Mouse (Mus musculus): ENCODE data around the gene Borcs8.
A peak's percentile ranks its signal among the peaks of the same experiment; 100 is the strongest.

Gene Borcs8

DNA sequence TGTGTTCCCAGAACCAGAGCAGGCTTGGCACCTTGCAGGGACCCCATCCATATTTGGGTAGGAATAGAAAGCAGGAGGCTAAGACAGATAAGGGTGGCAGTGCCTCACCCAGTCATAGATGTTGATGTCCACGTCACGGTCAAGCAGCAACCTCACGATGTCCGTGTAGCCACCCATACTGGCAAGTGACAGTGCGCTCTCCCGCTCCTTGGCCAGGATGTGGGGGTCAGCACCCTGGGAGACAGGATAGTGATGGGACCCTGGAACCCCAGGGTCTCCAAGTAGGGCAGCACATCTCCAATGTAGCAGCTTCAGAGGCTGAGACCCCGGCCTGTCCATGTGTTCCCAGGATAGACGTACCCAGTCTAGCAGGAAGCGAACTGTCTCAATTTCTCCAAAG lies 4.4 kb upstream of the Borcs8 start:
- no peak for DNase-seq (ENCODE audit: low spot score)

DNA sequence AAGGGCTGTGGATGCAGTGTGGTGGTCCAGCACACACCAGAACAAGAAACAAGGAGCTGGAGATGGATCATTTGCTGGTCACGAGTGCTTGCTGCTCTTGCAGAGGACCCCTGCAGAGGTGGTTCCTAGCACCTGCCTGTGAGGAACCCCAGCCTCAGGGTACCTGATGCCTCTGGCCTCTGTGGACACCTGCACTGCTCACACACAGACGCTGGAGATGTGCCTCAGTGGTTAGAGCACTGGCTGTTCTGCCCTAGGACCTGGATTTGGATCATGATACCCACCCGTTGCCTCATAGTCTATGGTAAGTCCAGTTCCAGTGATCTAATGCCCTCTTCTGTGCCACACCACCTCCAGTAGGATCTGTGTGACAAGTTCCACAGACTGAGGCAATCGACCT lies 2.7 kb upstream of the Borcs8 start:
- no peak for DNase-seq (ENCODE audit: low spot score)

DNA sequence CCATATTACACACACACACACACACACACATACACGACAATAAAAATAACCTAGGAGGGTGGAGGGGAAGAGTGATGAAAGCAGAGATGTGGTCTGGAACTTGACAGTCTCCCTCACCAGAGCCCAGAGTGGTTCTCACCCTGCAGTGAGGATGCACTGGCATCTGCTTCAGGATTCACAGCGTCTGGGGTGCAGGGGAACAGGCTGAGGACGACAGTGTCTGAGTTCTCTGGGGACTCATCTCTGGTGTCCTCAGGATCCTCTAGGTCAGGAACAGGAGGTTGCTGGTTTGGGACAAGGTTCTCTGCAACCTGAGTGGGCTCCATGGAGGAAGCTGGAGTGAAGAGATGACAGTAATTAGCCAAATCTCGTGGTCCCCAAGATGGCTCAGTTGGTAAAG lies 1.4 kb upstream of the Borcs8 start:
- DNase-seq (ENCODE audit: low spot score) = no peak

DNA sequence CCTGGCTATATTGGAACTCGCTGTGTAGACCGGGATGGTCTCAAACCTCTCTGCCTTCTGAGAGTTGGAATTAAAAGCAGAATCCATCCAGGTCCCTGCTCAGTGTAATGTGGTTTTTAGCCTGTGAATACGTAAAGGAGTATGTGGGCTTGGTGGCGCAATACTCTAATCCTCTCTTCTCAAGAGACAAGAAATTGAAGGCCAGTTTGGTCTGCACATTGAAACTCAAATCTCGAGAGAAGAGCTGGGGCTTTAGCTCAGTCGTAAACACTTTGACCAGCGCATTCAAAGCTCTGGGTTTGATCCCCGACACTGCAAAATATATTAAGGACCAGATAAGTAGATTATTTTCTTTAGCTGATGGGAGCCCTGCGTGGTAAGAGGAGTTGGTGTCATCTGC lies 682 bp downstream of the Borcs8 start:
- DNase-seq (ENCODE audit: low spot score) = no peak

DNA sequence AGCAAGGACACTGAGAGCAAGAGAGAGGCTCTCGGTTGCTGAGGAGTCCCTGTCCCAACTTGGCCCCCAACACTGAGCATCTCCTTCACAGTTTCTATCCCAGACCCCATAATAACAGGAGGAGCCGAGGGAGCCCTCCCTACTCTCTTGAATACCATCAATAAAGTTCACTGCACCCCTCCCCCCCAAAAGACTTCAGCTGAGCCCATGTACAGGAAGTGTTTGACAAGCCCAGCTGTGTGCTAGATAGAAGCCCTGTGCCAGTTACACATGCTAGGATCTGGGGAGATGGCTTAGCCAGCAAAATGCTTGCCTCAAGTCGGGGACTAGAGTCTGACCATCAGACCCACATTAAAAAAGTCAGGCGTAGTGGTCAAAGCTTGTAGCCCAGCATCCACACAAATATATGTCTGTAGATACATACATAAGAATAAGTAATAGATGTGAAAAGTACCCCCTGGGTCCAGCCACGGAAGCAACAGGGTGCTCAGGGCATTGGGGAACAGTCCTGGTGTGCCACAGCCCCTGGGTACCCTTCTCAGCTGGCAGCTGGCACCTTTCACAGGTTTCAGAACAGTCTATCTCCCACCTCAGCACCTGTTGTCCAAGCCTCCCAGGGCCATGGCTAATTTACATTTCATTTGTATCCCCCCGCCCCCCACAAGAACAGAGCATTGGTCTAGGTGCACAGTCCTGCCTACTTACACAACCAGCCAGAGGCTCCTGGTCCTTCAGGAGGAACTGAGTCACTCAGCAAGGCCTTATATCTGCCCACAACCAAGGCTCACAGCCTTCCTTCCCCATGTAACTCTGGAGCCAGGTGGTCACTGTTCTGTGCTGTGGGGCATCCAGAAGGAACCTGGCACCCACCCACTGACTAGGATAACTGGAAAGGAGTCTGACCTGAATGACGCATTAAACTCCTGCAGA lies 8.6 kb downstream of the Borcs8 start:
- no peak for DNase-seq (ENCODE audit: low spot score)

DNA sequence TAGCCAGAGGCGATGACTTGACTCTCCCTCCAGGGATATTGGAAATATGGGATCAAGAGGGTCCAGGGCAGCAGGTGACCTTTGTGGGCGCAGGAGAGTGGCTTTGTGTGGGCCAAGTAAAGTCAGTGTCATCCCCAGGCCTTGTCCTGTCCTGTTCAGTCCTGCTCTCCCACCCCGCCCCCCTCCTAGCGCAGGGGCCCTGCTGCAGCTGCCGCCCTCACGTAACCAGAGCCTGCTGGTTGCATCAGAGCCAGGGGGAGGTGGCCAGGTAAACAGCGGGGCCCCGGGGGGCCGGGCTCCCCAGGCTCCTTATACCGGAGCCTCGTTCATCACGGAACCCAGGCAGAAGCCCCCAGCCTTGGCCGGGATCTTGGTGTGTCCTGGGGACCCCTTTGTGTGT lies 10.9 kb downstream of the Borcs8 start:
- no peak for DNase-seq (ENCODE audit: low spot score)

DNA sequence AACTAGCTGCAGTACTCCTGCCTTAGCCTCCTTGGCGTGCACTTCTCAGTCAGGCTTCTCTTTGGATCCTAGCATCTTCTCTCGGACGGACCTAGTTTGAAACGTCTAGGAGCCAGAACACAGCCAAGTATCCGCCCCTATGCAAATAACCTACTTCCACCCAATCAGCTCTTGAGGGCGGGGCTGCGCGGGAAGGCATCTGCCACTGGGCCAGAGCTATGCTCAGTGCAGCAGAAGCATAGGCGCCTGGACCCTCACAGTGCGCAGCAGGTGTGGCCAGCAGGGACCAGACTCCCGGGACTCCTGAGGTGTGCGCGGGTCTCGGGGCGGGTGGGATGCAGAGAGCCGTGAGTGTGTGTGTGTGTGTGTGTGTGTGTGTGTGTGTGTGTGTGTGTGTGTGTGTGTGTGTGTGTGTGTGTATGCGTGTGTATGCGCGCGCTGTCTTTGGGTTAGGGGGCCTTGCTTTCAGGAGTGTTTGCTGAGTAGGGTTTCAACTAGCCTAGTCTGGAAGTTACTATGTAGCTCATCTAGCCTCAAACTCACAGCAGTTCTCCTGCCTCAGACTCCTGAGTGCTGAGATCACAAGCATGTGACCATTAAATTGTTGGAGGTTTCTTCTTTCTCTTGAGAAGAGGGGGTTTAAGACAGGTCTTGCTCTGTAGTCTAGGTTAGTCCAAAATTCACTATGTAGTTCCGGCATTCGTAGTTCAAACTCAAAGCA lies 13.4 kb downstream of the Borcs8 start:
- no peak for DNase-seq (ENCODE audit: low spot score)

DNA sequence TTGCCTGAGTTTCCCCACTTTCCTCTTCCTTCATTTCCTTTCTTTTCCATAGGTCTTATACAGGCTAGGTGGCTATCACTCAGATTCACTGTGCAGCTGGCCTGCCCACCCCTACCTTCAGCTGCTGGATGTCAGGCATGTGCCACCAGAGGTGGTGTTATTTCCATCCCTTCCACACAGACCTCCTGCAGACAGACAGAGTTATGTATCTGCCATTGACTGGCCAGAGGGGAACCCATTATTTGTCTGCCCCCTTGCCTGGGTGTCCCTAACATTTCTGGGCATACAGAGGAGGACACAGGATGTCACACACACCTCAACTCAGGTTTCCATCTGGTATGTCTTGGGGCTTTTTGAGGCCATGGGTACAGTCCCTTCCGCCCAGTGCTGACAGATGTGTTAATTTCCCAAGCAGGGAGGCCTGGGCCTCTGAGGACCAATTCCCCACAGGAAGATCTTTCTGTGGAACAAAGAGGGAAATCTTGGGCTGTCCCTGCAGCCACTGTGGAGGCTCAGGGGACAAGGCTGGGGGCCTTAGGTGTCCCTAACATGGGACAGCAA lies 18.0 kb downstream of the Borcs8 start:
- no peak for DNase-seq (ENCODE audit: low spot score)

DNA sequence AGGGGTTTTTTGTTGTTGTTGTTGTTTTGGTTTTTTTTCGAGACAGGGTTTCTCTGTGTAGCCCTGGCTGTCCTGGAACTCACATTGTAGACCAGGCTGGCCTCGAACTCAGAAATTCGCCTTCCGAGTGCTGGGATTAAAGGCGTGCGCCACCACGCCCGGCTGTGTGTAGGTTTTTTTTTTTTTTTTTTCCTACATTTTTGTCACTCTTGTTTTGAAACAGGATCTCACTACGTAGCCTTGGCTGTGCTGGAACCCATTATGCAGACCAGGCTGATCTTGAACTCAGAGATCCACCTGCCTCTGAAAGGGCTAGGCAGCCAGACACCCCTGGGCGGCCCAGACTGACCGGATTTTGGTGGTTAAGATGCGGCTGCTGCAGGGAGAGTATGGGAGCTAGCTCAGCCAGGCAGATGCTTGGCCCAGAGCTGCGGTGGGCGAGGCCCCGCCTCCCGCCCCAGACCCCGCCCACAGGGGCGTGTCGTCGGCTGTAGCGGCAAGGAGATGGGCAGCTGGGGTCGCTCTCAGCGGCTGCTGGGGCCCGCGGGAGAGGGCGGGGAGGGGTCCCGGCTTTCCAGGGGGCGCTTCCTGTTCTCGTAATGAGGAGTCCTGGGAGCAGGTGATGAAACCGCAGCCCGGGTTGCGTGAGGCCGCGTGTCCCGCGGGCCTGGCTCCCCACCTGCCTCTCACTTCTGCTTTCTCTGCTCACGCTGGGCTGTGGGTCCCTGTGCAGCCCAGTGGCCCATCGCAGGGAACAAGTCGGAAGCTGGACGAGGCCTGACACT lies 19.0 kb downstream of the Borcs8 start:
- no peak for DNase-seq (ENCODE audit: low spot score)

DNA sequence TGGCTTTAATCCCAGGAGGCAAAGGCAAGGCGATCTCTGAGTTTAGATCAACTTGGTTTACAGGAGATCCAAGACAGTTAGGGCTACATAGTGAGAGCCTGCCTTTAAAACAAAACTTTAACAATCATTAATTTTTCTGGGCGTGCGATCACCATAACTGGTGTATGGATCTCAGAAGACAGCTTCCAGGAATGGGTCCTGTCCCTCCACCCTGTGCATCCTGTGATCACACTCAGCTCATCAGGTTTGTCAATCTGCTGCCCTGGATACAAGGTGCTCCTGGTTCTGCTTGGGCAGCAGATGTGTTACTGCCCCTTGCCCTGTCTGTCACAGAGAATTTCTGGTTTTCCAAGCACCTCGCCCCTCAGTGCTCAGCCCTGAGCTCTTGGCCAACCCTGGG lies 19.9 kb downstream of the Borcs8 start:
- no peak for DNase-seq (ENCODE audit: low spot score)

DNA sequence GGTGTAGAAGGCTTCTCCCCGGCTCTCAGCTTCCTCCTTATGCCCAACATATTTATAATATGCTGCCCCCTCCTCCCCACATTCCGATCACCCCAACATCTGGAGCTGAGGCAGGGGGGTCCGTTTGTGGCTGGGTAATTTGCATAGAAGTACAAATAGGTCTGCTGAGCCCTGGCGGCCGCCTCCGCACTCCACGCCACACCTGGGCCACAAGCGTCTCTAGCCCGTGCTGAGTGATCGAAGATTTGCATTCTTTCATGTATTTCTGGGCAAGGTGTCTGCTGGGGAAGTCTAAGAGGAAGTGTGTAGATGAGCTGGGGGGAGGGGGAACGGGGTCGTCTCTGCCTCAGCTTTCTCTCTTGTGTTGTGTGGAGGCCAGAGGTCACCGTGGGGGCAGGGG lies 20.7 kb downstream of the Borcs8 start:
- no peak for DNase-seq (ENCODE audit: low spot score)

DNA sequence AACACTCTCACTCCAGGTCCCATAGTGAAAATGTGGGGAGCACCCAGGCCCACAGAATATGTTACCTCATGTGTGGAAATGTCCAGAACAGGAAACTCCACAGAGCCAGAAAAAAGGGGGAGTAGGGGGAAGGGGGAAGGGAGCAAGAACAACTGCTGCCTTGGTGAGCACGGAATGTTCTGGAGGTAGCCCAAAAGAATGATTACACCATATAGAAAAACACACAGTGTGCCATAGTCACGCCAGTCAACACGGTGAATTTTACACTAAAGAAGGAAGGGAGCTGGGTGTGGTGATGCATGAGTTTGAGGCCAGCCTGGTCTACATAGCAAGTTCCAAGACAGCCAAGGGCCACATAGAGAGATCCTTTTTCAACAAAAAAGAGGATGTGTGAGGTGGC lies 24.0 kb downstream of the Borcs8 start:
- no peak for DNase-seq (ENCODE audit: low spot score)

DNA sequence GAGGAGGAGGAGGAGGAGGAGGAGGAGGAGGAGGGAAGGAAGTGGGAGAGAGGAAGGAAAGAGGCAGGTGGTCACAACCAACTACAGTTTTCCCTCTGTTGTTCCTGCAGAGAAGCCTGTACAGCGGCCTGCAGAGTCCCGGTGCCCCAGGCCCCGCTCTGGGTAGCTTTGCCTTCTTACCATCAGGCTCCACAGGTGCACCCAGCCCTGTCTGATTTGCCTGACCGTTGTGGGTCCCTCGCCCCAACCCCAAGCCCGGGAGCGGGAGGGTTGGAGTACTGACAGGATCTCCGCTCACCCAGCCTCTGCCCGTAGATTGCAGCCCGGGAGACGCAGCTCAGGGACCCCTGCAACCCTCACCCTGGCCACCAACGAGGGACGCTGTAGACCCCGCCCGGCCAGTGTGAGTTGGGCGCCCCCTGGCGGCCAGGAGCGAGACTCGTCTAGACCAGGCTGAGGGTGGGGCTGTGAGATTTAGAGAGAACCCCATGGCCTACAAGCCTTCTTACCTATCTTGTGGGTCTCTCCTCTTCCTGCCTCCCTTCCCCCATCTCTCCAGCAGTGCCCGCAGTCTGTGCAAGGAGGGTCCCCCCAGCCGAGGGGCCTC lies 27.3 kb downstream of the Borcs8 start:
- DNase-seq (ENCODE audit: low spot score) = no peak

DNA sequence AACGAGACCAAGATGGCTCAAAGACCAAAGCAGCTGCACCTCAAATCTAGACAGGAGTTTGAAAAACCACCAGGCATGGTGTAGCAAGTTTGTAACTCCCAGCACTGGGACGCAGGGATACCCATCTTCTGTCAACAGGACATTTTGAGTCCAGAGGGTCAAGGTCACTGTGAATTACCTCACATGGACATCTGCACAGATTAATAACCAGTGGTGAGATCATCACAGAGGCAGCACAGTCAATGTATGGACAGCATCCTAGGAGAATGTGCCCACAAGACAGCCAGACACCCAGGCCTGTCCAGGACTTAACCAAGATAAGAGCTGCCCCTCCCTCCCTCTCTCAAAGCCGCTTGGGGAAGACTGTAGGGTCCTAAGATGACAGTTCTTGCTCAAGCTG lies 30.8 kb downstream of the Borcs8 start:
- DNase-seq (ENCODE audit: low spot score) = no peak

DNA sequence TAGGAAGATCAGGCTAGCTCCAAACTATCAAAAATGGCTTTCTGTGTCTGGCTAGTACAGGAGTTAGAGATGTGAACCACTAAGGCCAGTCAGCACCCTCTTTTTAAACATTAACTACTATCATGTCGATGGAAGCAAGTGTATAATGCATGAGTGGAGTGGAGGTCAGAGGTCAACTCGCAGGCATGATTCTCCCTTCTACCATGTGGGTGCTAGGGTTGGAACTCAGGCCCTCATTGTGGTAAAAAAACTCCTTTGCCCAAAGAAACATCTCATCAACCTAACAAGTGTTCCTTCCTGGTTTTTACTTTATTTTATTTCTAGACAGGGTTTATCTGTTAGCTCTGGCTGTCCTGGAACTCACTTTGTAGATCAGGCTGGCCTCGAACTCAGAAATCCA lies 31.4 kb downstream of the Borcs8 start:
- no peak for DNase-seq (ENCODE audit: low spot score)

DNA sequence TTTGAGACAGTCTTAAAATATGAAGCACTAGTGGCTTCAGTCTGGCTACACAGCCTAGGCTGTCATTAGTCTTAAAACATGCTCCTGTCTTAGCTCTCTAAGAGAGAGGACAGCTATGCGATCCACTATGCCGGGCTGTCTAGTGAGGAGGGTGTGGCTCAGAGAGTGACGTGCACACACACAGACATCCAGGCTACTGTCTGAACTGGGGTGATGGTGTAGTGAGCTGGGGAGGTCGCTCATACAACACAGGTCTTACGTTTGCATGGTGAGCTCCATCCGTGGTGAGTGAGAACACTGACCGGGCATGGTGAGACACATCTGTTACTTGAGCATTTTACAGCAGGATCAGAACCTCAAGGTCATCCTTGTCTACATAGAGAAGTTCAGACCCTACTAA lies 31.9 kb downstream of the Borcs8 start:
- no peak for DNase-seq (ENCODE audit: low spot score)

DNA sequence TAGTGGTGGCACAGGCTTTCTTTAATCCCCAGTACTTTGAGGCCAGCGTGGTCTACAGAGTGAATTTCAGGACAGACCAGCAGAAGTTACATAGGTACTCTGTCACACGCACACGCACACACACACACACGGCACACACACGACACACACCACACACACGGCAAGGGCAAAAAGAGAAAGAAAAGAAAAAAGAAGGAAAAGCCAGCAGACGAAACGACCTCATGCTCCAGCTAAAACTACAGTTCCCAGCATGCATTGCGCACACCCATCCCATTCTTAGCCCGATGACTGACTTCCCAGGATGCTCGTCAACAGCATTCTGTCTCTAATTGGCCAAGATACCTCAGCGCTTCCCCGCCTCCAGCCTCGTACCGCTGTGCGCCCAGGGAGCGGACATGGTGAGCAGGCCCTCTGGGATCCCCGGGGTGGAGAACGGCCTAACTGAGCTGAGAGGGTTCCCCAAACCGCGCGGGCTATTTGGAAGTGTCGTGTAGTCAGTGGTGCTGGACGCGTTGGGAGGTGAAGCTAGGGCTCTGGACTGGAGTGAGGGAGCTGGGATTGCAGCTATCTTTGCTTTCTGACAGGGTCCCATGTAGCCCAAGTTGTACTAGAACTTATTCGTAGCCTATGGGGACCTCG lies 32.9 kb downstream of the Borcs8 start, which contains the start of gene Tmem161a:
TSS of gene Tmem161a (plus strand) at position 314 of the 639 bp plus-strand sequence.
- peak; percentile 94 for DNase-seq (ENCODE audit: low spot score)

DNA sequence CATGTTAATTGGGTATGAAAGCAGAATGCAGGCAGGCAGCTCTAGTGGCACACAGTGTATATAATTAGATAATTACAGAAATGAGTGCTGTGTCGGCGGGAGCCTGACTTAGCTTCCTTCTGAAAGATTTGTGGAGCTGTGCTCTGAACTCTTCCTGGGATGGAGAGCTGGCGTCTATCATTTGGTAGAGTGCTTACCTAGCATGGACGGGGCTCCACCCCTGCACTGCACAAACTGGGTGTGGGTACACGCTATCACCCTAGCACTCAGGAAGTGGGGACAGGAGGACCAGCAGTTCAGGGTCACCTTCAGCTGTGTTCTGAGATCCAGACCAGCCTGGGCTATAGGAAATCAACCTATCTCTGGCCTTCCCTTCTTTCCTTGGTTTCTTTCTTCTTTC lies 34.0 kb downstream of the Borcs8 start:
- DNase-seq (ENCODE audit: low spot score) = no peak

DNA sequence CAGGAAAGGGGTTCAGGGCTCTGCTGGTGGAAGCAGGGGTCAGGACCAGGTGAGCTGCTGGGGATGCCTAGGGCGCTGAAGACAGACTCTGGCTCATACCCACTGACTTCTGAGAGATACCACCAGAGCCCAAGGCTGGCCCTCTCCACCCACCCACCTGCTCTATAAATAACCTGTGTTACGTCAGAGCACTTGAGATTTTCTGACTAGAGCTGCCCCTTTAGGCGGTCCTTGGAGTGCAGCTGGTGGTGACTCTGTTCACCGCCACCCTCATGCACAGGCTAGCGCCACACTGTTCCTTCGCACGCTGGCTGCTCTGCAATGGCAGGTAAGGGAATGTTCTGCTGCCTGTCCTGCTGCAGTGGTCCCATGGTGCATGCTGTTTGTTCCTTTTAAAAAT lies 34.8 kb downstream of the Borcs8 start:
- DNase-seq (ENCODE audit: low spot score) = no peak

DNA sequence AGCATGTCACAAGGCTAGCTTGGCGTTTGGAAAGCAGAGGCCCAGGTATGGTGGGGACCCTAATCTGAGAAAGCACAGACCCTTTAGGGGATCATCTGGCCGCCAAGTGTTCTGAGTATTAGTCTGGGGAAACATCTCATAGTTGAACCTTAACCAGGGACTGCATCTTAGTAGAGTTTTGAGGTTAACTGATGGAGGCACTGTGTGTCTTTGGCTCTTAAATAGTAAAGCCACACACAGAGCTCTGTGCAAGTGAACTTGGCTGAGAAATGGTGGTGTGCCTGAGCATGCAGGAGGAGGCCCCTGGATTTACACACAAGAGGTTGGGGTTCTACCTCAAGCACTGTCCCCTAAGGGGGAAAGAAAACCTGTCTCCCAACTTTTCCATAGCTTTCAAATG lies 38.9 kb downstream of the Borcs8 start:
- no peak for DNase-seq (ENCODE audit: low spot score)

DNA sequence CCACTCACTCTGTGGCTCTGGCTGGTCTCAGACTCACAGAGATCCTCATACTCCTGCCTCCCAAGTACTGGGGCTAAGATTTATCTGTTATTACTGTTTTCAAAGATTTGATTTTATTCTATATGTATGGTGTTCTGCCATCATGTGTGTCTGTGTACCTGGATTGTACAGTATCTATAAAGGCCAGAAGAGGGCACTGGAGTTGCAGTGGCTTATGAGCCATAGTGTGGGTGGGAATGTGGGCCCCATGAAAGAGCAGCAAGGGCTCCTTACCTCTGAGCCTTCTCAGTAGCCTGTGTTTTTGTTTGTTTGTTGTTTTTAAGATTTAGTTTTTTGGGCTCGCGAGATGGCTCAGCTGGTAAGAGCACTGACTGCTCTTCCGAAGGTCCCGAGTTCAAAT lies 39.8 kb downstream of the Borcs8 start:
- DNase-seq (ENCODE audit: low spot score) = no peak

Data from left cerebral cortex, adult 11 months (tissue).